Mouse (Mus musculus) CD4-positive, CD25-positive, alpha-beta regulatory T cell, adult 2 months (primary cell): ENCODE data around the gene Phf23.
A peak's percentile ranks its signal among the peaks of the same experiment; 100 is the strongest.
"Not testable (repeated sequence)": the region's sequence is repeated elsewhere in the genome, so short reads cannot be mapped to it uniquely, and the experiment has no call there.

Experiments used
- DNase-seq: peaks from one replicate; pipeline ENCODE4 v3.0.0-alpha.2; 2012; ENCODE audit warnings: low read depth, low spot score

Gene Phf23

DNA sequence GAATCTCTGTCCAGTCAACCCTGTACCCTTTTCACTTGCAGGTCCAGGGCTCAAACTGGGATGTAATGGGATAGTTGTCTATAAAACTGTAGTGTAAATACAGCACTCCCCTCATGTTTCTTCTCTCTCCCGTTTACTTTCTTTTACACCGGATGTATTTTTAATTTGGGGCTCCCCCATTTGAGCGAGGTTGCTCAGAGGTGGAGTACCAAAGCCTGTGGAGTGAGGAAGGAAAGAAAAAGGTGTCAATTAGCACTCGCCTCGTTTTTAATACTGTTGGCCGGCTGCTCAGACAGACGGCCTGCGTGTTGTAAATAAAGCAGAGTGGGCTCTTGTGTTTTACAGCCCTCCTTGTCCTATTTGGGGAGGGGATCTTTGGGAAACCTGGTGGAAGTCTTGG lies 4.1 kb downstream of the Phf23 start:
- peak; percentile 55 for DNase-seq

DNA sequence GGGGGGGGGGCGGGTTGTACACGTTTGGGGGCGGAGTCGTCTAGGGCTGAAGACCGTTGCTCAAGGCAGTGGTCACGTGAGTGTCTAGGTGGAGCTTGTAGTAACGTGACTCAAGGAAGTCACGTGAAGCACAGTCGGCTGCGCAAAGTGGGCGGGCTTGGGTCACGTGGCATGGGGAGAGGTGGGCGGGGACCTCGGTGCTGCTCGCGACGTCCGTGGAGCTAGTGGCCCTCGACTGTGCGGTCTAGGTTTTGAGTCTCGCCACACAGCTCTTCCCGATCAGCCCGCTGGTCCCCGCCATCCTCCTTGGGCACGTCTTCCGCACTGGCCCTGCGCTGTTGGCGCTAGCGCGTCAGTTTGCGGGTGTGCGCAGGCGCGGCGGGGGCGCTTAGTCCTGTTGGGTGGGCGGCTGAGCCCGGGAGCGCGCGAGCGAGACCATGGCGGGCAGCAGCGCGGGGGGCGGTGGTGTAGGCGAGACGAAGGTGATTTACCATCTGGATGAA lies 4.9 kb downstream of the Phf23 start, which contains the start of gene Dvl2:
TSS of gene Dvl2 (plus strand) at position 200 of the 503 bp plus-strand sequence.
- DNase-seq, result peak; percentile 97

DNA sequence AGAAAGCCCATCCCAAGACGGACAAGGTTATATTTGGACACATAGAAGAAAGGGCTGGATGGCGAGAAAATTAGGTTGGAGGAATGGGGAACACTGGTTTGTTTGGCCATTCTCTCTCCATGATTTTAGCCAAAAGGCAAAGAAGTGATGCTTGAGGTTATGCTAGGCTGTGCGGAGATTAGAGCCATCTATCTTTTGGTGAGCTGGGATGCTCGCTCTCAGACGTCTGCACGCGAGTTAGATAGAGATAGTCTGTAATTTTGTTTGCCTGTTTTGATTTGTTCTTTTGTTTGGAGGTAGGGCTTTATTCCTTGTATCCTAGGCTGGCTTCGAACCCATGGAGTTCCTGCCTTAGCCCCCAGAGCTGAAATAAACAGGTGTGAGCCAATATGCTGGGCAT lies 5.6 kb downstream of the Phf23 start:
- DNase-seq, result no peak

DNA sequence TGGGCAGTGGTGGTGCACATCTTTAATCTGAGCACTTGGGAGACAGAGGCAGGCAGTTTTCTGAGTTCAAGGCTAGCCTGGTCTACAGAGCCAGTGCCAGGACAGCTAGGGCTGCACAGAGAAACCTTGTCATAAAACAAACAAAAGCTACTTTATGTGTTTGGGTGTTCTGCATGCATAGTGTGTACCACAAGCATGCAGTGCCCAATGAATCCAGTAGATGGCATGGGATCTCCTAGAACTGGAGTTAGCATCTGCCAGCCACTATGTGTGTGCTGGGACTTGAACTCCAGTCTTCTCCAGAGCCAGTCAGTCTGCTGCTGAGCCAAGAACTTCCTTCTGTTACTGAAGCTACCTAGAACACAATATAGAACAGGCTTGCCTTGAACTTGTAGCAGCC lies 6.3 kb downstream of the Phf23 start:
- peak; percentile 79 for DNase-seq

DNA sequence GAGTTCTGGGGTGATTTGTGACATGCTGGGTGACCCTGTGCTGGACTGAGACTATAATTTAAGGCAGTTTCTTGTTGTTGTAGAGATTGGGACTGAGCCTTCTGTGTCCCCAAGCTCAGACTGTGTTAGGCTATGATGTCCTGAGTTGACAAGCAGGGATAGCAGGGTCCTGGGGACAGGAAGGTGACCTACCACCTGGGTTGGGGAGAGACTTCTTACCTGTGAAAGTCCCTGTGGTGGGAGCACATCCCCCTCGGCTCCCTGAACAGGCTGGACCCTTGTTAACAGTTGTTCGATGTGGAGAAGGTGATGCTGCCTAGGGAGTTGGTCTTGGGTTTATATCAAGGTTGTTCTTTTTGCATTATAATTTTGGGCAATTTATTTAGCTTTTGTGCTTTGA lies 6.9 kb downstream of the Phf23 start:
- no peak for DNase-seq

DNA sequence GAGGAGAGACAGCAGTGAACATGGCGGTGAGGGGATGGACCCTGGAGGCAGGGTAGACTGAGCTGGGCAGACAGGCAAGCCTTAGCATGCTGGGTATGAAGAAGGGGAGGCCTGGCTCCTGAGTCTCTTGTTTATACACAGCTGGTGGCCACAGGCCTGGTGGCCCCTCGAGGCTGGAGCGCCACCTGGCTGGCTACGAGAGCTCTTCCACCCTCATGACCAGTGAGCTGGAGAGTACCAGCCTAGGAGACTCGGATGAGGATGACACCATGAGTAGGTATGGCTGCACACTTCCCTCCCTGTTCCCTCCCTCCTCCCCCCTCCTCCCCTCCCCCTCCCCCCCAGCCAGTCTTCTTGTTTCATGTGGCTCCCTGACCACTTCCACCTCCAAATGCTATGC lies 9.9 kb downstream of the Phf23 start:
- DNase-seq, result peak; percentile 72

DNA sequence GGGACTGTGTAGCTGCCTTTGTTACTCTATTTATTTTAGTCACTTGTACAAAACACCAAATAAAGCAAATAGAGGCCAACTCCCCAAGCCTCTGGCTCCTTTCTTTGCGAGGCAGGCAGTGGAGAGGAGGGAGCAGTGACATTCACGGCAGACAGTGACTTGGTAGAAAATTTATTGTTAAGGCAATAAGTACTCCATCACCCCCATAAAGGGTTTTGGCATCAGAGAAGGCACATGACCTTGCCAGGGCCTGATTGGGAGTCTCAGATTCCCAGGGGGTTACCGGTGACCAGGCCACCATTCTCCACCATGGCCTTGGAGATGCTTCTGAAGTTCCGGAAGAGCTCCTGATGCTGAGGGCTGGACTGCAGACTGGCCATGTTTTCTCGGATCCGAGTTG lies 14.5 kb downstream of the Phf23 start:
- no peak for DNase-seq

DNA sequence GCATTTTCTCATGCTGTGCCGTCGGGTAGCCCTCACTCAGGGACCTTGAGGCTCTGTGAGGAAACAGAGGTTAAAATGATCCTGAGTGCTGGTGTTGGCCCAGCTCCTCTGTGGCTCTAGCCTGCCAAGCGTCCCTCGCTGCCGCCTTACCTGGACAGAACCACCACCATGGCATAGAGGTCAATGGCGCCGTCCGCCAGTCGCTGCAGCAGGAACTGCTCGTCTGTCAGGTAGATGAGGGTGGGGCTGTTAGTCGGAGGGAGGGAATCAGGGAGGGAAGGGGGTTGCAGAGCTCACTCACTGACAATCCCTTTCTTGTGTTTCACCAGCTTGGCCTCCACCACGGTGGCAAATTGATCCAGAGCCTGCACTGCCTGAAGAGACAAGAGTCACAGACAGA lies 15.0 kb downstream of the Phf23 start:
- no peak for DNase-seq

DNA sequence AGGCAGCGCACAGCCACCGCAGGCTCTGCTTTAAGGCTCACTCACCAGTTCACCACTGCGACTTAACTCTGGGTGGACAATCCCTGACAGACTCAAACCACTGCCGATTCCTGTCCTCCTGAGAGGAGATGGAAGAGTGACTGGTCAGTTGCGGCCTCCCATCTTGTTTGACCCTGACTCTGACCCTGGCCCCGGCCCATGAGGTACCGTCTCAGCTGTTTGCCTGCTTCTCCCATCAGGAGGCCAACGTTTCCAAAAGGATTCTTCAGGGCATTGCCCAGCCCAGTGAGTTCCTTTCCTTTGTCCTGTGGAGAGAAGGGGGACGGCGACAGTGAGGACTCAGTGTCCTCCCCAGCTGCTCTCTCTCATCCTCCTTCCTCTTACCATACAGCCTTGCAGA lies 15.4 kb downstream of the Phf23 start:
- DNase-seq, result no peak

DNA sequence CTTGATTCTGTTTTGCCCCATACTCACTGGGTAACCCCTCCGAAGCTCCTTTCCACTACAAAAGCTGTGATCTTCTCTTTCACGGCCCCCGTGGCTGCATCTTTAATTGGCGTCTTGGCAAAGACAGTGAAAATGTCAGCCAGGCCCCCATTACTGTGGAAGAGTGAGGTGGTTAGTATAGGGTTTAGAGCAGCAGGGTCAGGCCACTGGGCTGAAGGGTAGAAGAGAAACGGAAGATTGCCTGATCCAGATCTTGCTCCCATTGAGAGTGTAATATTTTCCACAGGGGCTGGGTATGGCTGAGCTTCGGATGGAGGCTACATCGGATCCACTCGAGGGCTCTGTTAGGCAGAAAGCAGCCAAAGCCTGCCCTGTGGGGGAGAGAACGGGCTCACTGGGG lies 17.4 kb downstream of the Phf23 start:
- DNase-seq, result no peak

DNA sequence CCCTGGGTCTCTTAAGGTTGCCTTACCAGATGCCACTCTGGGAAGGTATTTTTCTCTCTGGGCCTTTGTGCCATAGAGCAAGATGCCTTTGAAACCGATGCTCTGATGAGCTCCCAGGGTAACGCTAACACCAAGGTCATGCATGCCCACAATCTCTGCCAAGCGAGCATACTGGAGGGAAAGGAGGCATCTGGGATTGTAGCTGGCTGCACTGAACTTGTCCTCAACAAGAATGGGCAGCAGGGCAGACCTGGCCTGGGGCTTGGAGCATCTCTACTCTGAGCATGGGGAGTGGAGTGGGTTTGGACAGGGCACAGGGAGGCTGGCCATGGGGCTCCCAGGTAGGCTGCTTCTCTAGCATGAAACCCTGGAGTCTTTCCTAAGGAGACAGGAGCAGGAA lies 17.8 kb downstream of the Phf23 start:
- DNase-seq, result no peak

DNA sequence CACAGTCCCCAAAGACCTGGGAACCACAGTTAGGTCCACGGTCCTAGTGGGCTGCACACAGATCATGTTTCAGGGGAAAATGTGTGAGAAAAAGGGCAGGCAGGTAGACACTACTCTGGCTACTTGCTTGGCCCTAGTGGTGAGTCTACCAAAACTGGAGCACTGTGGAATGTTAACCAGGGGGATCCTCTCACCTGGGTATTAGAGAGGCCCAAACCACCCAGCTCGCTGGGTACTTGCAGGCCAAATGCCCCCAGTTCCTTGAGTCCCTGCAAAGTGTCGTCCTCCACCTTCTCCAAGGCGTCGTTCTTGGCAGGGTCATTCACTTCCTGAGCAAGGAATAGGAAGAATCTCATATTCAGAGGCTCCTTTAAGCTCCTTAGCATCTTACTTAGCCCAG lies 18.5 kb downstream of the Phf23 start:
- no peak for DNase-seq

DNA sequence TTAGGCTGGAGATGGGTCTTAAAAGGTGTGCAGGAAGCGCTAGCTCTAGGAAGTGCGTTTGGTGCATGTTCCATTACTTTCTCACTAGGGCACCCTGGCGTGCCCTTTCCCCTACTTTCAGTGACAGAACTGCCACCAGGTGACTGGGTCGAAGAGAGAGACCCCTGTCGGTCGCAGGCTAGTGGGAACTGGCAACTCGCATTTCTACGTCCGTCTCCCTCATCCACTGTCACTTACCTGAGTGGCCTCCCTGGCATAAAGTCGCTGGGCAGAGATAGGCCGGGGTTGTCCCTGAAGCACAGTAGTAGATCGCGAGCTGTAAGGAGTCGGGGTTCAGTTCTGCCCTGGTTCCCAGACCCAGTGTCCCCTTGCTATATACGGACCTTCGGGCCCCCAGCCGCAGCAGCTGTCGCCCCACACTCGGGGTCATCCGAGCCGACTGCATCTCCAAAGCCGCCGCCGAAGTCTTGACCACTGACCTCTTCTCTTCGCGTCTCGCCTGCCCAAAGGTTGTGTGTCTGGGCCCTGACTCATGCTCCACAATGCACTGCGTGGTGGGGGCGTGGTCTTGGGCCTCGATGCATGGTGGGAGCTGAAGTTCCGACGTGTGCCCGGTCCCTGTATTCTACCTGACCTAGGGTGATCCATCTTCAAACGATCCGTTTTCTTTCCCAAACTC lies 19.4 kb downstream of the Phf23 start, which contains the start of gene Acadvl:
TSS of gene Acadvl (minus strand) at position 532 of the 679 bp plus-strand sequence.
- peak; percentile 89 for DNase-seq

DNA sequence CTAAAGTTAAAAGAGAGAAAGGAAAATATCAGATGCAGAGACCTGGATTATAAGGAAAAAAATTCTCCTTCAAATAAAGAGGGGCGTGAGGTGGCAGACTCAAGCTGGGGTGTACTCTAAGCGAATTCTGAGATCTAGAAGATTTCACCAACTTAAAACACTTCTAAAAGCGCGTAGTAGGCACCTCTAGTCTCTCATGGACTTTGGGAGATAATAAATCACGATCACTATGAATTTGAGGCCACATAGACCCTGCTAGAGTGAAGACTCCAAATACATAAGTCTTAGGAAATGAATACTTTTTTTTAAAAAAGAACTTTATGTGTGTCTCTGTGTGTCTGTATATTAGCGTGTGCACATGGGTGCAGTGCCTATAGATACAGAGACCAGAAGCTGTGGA lies 20.1 kb downstream of the Phf23 start:
- DNase-seq, result no peak

DNA sequence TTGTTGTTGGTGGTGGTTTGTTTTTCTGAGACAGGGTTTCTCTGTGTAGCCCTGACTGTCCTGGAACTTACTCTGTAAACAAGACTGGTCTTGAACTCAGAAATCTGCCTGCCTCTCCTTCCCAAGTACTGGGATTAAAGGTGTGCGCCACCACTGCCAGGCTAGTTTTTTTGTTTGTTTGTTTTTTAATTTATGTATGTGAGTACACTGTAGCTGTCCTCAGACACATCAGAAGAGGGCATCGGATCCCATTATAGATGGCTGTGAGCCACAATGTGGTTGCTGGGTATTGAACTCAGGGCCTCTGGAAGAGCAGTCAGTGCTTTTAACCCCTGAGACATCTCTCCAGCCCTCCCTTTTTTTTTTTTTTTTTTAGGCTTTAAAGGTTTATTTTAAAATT lies 20.6 kb downstream of the Phf23 start:
- DNase-seq, result not testable (repeated sequence)

DNA sequence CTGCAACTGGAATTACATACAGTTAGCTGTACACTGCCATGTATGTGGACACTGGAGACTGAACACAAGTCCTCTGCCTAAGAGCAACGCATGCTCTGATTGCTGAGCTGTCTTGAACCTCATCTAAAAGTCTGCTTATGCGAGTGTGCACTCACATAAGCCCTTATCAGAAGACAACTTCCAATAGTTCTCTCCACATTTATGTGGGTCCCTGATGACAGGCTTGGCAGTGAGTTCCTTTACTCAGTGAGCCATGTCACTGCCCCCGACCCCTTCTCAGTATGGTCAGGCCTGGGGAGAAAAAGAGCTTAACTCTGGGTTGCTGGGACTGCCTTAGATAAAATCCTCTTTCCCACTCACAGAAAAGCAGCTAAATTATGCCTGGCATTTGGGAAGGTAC lies 21.1 kb downstream of the Phf23 start, which contains the start of gene Dlg4:
TSS of gene Dlg4 (plus strand) at position 274 of the 400 bp plus-strand sequence.
- no peak for DNase-seq

DNA sequence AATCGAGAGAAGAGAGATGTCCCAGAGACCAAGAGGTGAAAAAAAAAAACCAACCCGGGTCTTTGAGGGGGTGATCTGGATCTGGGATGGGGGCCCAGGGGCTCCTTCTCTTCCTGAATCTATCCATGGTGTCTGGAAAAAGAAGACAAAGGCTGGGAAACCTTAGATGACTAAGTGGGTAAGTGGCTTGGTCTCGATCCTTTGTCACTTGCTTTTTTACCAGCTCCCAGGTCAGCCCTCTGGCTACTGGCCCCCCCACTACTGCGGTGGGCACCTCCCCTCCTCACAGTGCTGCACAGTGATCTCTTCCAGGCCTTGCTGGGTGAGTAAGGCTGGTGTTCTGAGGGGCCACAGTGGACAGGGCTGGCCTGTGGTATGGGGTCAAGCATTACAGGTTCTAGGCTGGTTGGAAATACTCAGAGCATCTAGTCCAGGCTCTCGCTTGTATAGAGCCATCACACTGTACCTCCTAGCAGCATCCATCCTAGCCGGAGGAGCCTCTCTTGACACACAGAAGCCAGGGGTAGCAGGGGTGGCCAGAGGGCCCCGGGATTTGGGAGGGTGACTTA lies 21.7 kb downstream of the Phf23 start:
- DNase-seq, result no peak

DNA sequence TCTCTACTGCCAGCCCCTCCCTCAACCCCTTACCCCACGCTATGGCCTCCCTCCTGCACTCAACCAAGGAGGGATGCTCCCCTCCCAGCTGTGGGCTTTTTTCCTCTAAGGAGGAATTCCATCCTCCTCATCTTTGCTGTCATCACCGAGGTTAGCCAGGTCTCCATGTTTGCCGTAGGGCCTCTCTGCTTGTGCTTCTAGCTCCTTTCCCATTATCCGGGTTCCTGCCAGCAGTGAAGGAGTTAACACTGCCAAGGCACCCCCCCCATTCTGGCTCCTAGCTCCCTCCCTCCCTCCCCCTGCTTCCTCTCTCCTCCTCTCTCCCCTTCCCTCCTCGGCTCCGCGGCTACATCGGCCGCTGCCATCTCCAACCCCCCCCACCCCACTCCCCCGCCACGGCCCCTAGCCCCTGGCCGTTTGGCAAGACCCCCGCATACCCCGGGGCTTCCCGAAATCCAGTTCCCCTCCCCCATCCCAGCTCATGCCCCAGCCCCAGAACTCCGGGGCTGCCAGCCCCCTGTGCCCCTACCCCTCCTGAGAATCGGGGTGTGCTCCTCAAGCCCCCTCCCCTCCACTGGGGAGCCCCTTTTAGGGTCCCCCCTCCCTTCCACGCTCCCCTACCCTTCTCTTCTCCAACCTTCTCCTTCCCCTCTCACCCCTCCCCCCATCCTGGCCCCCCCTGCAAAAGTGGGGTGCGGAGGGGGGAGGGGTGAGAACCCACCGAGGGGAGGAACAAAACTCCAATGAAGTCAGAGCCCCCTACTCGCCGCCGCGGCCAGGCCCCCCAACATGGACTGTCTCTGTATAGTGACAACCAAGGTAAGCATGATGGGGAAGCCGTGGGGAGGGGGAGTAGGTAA lies 22.8 kb downstream of the Phf23 start:
- peak; percentile 65 for DNase-seq

DNA sequence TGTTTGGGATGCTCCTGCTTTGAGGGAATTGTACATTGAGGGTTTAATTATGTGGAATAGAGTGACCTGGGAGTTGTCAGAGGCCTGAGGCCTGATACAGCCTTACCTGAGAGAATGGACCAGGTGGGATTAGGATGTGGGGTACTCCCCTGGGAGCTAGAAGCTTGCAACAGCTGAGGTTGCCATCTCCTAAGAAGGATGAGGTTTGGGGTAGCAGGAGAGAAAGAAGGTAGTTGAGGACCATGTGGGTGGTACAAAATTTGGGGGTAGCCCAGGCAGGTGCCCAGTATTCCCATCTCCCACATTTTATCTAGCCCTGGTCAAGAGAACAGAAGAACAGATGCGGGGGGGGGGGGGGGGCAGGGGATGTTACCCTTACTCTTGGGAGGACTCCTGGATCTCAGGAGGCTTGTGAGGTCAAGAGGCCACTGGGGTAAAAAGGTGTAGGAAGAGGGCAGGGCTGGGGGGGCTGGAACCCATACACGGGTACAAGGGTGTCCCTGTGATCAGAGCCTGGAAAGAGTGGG lies 24.0 kb downstream of the Phf23 start:
- no peak for DNase-seq

DNA sequence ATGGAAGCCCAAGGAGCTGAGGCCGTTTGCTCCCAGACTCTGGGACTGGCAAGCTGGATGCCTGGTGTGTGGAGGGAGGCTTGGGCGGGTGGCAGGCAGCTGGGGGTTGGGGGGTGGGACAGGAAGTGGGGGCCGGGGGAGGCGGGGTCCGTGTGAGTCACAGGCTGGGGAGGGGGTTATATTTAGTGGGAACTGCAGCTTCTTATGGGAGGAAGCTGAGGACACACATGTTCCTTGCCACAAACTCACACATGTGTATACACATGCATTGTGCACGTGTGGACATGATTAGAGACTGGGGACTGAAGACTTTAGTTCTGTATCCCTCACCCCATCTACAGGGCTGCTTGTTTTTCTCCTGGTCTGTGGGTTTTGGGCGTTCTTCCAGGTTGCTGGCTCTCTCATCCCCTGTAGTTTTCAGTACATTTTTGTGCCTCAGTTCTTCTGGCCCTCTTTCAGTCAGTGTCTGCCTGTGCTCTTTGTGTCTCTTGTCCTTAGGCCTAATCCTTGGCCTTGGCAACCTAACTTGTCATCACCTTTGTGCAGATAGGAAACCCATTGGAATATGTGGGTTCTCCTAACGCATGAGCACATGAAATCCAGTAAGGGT lies 24.6 kb downstream of the Phf23 start:
- DNase-seq, result peak; percentile 50

DNA sequence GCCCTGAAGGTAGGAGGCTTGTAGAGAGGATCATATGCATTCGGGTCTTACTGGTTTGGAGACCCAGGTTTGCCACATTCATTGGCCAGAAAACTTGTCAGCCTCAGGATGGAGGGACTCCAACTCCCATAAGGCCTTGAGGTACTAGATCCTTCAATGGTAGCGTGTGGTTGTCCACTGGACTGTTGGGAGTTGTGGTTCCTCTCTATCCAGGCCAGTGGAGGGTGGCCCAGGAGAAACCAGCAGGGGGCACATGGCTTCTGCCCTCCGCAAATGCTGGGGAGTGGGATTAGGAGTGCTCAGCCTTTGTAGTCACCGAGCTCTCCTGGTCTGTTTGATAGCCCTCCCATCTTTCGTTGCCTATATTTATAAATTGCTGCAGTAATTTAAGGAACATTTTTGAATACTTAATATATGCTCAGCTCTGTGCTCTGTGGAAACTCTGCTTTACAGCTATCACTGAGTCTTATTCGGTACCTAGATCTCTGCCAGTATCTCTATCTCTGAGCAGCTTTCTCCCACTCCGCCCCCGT lies 25.2 kb downstream of the Phf23 start:
- peak; percentile 86 for DNase-seq
